Mouse (Mus musculus) midbrain, embryonic 16.5 days (tissue): ENCODE results near the gene Sh3d21. TPM values are rescaled to one million over a fixed set of nuclear protein-coding genes. Genes with fewer than 3 reads are reported as not detected.
A peak's percentile ranks its signal among the peaks of the same experiment; 100 is the strongest.

Experiments used
- ATAC-seq: fragments of 200-750 bp; cut with Nextera tagmentation; 2 replicates; pipeline ENCODE4 v1.8.0; 2017; ENCODE audit warnings: moderate TSS enrichment
- H3K27ac ChIP-seq: fragments of 300-500 bp; sonication (generic); 2 replicates; pipeline ENCODE4 v1.5.1; 2014; ENCODE audit warnings: mild to moderate bottlenecking, low read length, mixed read lengths
- H3K27me3 ChIP-seq: fragments of 300-500 bp; sonication (generic); 2 replicates; pipeline ENCODE4 v1.6.1; 2014; ENCODE audit warnings: low read depth, low read length, mixed read lengths; ENCODE audit not compliant: control insufficient read depth, insufficient read depth
- H3K36me3 ChIP-seq: fragments of 300-500 bp; sonication (generic); 2 replicates; pipeline ENCODE4 v1.6.1; 2014; ENCODE audit warnings: mild to moderate bottlenecking, low read length, moderate library complexity, mixed read lengths; ENCODE audit not compliant: control insufficient read depth, insufficient read depth
- H3K4me1 ChIP-seq: fragments of 300-500 bp; sonication (generic); 2 replicates; pipeline ENCODE4 v1.6.1; 2014; ENCODE audit warnings: mild to moderate bottlenecking, low read length, mixed read lengths; ENCODE audit not compliant: control insufficient read depth, insufficient read depth
- H3K4me2 ChIP-seq: fragments of 300-500 bp; sonication (generic); 2 replicates; pipeline ENCODE4 v1.6.1; 2014; ENCODE audit warnings: mild to moderate bottlenecking, low read length, mixed read lengths
- H3K4me3 ChIP-seq: fragments of 300-500 bp; sonication (generic); 2 replicates; pipeline ENCODE4 v1.5.1; 2014; ENCODE audit warnings: low read depth, mild to moderate bottlenecking, low read length, moderate library complexity, mixed read lengths
- H3K9ac ChIP-seq: fragments of 300-500 bp; sonication (generic); 2 replicates; pipeline ENCODE4 v1.6.1; 2014; ENCODE audit warnings: low read depth, low read length, mixed read lengths
- H3K9me3 ChIP-seq: fragments of 300-500 bp; sonication (generic); replicated peaks from 2 replicates; pipeline ENCODE4 v1.6.1; 2014; ENCODE audit warnings: mild to moderate bottlenecking, low read length, mixed read lengths; ENCODE audit not compliant: control insufficient read depth, poor library complexity, severe bottlenecking
- WGBS: fragments of 180-500 bp; shearing (Covaris S2); extraction: QIAGEN DNeasy Blood & Tissue Kit; methylation state at CpG from one replicate; pipeline ENCODE4 v1.1.7; 2014; 5-methylcytosine and 5-hydroxymethylcytosine counted together
- polyA plus RNA-seq: library from polyadenylated mRNA; unstranded; fragments of >200 nt; fragmentation: Nextera tagmentation; extraction: Ambion mirVana; gene quantifications from 2 replicates; pipeline ENCODE4 v1.2.1, GENCODE M21; 2015

Sh3d21 gene
- polyA plus RNA-seq, 1 experiment from 2014 or later, result 1.4 TPM

GRCm38 (mm10) chr4:126200656-126201055, 37.4 kb upstream of the Sh3d21 start:
- no peaks in the 10 kb centered on the region for H3K36me3 ChIP-seq
- H3K4me2 ChIP-seq, result peak overlapping the region; percentile 75
- H3K9ac ChIP-seq, result no peak overlapping the region
- 71% methylated on average over 2 of the region's 2 CpGs for WGBS
- peak overlapping the region; percentile 83; the same call in 1 of the 2 replicates for H3K4me3 ChIP-seq
- H3K27me3 ChIP-seq, result no peaks in the 10 kb centered on the region
- ATAC-seq, result no peak
- no peaks in the 10 kb centered on the region for H3K9me3 ChIP-seq
- no peak overlapping the region for H3K27ac ChIP-seq
- peaks cover 25% of the 10 kb centered on the region for H3K4me1 ChIP-seq

- 61% methylated on average over 1 of the region's 1 CpGs for WGBS
- H3K36me3 ChIP-seq, result no peaks in the 10 kb centered on the region
- no peaks in the 10 kb centered on the region for H3K27me3 ChIP-seq
- H3K9ac ChIP-seq, result no peak overlapping the region
- ATAC-seq, result no peak
- H3K4me1 ChIP-seq, result peaks cover 25% of the 10 kb centered on the region
- no peak overlapping the region for H3K4me2 ChIP-seq
- no peak overlapping the region for H3K27ac ChIP-seq
- no peaks in the 10 kb centered on the region for H3K9me3 ChIP-seq
- H3K4me3 ChIP-seq, result no peak overlapping the region
Observed at GRCm38 (mm10) chr4:126200036-126200435, 36.7 kb upstream of the Sh3d21 start.

GRCm38 (mm10) chr4:126199556-126199955, 36.3 kb upstream of the Sh3d21 start:
- WGBS, result 89% methylated on average over 6 of the region's 6 CpGs
- no peak for ATAC-seq

GRCm38 (mm10) chr4:126197485-126197884, 34.2 kb upstream of the Sh3d21 start:
- no peak overlapping the region for H3K9ac ChIP-seq
- H3K27ac ChIP-seq, result no peak overlapping the region
- no peaks in the 10 kb centered on the region for H3K9me3 ChIP-seq
- H3K36me3 ChIP-seq, result peaks cover 3% of the 10 kb centered on the region; the same call in 1 of the 2 replicates
- no peak overlapping the region for H3K4me2 ChIP-seq
- no peak overlapping the region for H3K4me3 ChIP-seq
- WGBS, result 74% methylated on average over 3 of the region's 3 CpGs
- ATAC-seq, result no peak
- H3K4me1 ChIP-seq, result peaks cover 23% of the 10 kb centered on the region
- H3K27me3 ChIP-seq, result no peaks in the 10 kb centered on the region

More at GRCm38 (mm10) chr4:126199556-126199955, 36.3 kb upstream of the Sh3d21 start:
- Histone ChIP-seq H3K4me1 (peaks cover 25% of the 10 kb centered on the region), H3K4me3 (no peak overlapping the region), H3K27ac (no peak overlapping the region), H3K36me3 (no peaks in the 10 kb centered on the region), H3K9ac (no peak overlapping the region), H3K4me2 (no peak overlapping the region; the same call in 1 of the 2 replicates), H3K9me3 (no peaks in the 10 kb centered on the region), H3K27me3 (no peaks in the 10 kb centered on the region)

- 97% methylated on average over 4 of the region's 4 CpGs for WGBS
- ATAC-seq, result no peak
Observed at GRCm38 (mm10) chr4:126194916-126195315, 31.6 kb upstream of the Sh3d21 start.

GRCm38 (mm10) chr4:126194216-126194615, 30.9 kb upstream of the Sh3d21 start:
- Histone ChIP-seq H3K27ac (no peak overlapping the region), H3K4me1 (peaks cover 3% of the 10 kb centered on the region; the same call in 1 of the 2 replicates), H3K4me3 (no peak overlapping the region), H3K36me3 (peaks cover 3% of the 10 kb centered on the region; the same call in 1 of the 2 replicates), H3K9ac (no peak overlapping the region), H3K9me3 (no peaks in the 10 kb centered on the region), H3K27me3 (no peaks in the 10 kb centered on the region), H3K4me2 (no peak overlapping the region)
- no peak for ATAC-seq

More at GRCm38 (mm10) chr4:126194916-126195315, 31.6 kb upstream of the Sh3d21 start:
- H3K9me3 ChIP-seq, result no peaks in the 10 kb centered on the region
- no peak overlapping the region for H3K27ac ChIP-seq
- peaks cover 3% of the 10 kb centered on the region; the same call in 1 of the 2 replicates for H3K36me3 ChIP-seq
- no peak overlapping the region for H3K4me3 ChIP-seq
- no peak overlapping the region for H3K4me2 ChIP-seq
- H3K4me1 ChIP-seq, result peaks cover 8% of the 10 kb centered on the region
- H3K9ac ChIP-seq, result no peak overlapping the region
- no peaks in the 10 kb centered on the region for H3K27me3 ChIP-seq

- no peak for ATAC-seq
- Histone ChIP-seq H3K36me3 (peaks cover 3% of the 10 kb centered on the region; the same call in 1 of the 2 replicates), H3K9me3 (no peaks in the 10 kb centered on the region), H3K4me1 (no peaks in the 10 kb centered on the region; the same call in 1 of the 2 replicates), H3K27me3 (no peaks in the 10 kb centered on the region), H3K4me3 (no peak overlapping the region), H3K4me2 (no peak overlapping the region), H3K9ac (no peak overlapping the region), H3K27ac (no peak overlapping the region)
- whole genome bisulfite sequencing, result 91% methylated on average over 2 of the region's 2 CpGs
Observed at GRCm38 (mm10) chr4:126190636-126191035, 27.3 kb upstream of the Sh3d21 start.

GRCm38 (mm10) chr4:126187096-126187495, 23.8 kb upstream of the Sh3d21 start:
- Histone ChIP-seq H3K27ac (no peak overlapping the region), H3K4me2 (no peak overlapping the region), H3K27me3 (no peaks in the 10 kb centered on the region), H3K9me3 (no peaks in the 10 kb centered on the region), H3K4me1 (no peaks in the 10 kb centered on the region; the same call in 1 of the 2 replicates), H3K4me3 (no peak overlapping the region), H3K36me3 (peaks cover 5% of the 10 kb centered on the region; the same call in 1 of the 2 replicates), H3K9ac (no peak overlapping the region)
- WGBS, result 94% methylated on average over 3 of the region's 3 CpGs
- no peak for ATAC-seq

GRCm38 (mm10) chr4:126183034-126183433, 19.7 kb upstream of the Sh3d21 start:
- Histone ChIP-seq H3K4me3 (no peak overlapping the region), H3K27ac (no peak overlapping the region)

More at GRCm38 (mm10) chr4:126183034-126183433, 19.7 kb upstream of the Sh3d21 start:
- Histone ChIP-seq H3K4me2 (no peak overlapping the region), H3K27me3 (no peaks in the 10 kb centered on the region), H3K36me3 (peaks cover 12% of the 10 kb centered on the region; the same call in 1 of the 2 replicates), H3K4me1 (no peaks in the 10 kb centered on the region; the same call in 1 of the 2 replicates), H3K9ac (no peak overlapping the region), H3K9me3 (no peaks in the 10 kb centered on the region)
- ATAC-seq, result no peak
- WGBS, result 88% methylated on average over 5 of the region's 5 CpGs
